Mouse (Mus musculus) fibroblast of lung, adult 2 months (primary cell): ENCODE measurements at regions not wholly inside any gene's neighbourhood (a gene's known extent, or its start where the extent isn't known, plus 50 kb on each side); places are given as distances from the start of the nearest gene placed in this dataset.

Experiments
- DNase-seq: peaks from one replicate; pipeline ENCODE4 v3.0.0-alpha.2; 2011; ENCODE audit warnings: low read depth

- DNase-seq = no peak
These were observed 219.4 kb downstream of the Pdcd6ip start for GRCm38 (mm10) chr9:113488651-113489050.

GRCm38 (mm10) chr9:113486494-113487081 lies 221.5 kb downstream of the Pdcd6ip start:
- no peak for DNase-seq

DNA sequence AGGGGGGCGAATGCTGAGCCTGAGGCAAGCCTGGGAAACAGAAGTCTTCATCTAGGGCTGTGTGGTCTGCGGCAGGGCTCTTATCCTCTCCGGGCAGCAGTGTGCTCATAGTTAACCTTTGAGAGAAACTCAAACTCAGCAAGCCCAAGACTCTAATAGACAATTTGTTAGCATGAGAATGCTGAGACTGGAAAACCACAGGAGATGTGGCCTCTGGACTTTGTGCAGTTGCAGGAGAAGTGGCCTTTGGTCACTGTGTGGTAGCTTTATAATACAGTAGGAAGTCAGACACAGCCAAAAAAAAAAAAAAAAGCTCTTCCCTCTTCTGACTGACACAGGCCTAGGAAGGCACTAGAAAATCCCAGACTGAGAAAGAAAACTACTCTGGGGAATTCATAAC lies 228.2 kb downstream of the Pdcd6ip start:
- DNase-seq = no peak

DNA sequence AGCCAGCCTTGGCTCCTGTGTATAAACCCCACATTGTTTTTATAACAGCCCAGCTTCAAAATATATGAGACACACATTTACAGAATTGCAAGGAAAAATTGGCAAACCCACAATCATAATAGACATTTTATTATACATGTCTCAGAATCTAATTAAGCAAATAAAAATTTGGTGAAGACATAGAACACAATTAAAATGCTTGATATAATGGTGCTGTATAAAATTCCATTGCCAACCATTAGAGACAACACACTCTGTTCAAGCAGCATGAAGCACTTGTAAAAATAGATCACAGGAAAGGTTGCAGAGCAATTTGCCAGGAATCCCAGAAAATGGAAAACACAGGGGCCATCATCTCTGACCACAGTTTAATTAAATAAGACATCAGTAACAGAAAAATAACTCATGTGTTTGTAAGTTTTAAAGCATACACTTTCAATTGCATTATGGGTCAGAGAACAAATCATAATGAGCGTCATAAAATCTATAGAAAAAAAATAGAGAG lies 229.2 kb downstream of the Pdcd6ip start:
- DNase-seq = no peak

DNA sequence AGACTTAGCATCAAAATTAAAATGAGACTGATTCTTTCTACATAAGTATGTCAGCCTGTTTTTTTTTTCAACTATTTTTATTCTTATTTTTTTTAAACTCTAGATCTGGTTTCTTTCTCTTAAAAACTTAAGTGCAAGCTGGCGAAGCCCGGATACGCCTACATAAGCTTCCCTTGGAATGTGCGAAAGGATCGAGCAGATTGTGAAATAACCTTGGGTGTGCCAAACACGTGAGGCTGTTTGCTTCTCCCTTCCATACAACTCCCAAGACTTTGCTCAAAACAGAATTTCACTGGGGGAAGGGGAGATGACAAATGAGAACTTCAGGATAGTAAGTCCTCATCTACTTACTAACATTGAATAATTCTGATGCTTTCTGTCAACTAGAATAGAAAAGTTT lies 236.3 kb downstream of the Pdcd6ip start:
- peak; percentile 46 for DNase-seq

GRCm38 (mm10) chr9:113462888-113463287 lies 245.2 kb downstream of the Pdcd6ip start:
- DNase-seq = no peak

- no peak for DNase-seq
These were observed 245.7 kb downstream of the Pdcd6ip start for GRCm38 (mm10) chr9:113462267-113462887.

DNA sequence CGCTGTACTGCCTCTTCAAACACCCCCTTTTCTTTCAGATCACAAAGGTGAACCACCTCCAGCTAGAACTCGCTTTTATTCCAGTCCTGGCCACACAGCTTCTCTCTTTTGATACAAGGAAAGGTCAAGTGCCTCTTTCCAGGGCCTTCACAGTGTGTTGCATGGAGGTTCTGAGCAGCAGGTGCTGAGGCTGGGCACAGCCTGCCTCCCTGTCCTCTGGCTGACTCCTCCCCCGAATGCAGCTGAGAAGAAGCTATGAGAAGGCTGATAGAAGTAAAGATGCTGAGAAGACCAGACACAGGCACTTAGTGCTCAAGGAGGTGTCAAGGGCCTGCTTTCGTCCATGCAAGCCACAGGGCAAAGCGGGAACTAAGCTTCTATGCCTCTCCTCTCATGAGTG lies 248.2 kb downstream of the Pdcd6ip start:
- no peak for DNase-seq

GRCm38 (mm10) chr9:113459221-113459620 lies 248.8 kb downstream of the Pdcd6ip start:
- no peak for DNase-seq

GRCm38 (mm10) chr9:113458741-113459154 lies 249.3 kb downstream of the Pdcd6ip start:
- no peak for DNase-seq

DNA sequence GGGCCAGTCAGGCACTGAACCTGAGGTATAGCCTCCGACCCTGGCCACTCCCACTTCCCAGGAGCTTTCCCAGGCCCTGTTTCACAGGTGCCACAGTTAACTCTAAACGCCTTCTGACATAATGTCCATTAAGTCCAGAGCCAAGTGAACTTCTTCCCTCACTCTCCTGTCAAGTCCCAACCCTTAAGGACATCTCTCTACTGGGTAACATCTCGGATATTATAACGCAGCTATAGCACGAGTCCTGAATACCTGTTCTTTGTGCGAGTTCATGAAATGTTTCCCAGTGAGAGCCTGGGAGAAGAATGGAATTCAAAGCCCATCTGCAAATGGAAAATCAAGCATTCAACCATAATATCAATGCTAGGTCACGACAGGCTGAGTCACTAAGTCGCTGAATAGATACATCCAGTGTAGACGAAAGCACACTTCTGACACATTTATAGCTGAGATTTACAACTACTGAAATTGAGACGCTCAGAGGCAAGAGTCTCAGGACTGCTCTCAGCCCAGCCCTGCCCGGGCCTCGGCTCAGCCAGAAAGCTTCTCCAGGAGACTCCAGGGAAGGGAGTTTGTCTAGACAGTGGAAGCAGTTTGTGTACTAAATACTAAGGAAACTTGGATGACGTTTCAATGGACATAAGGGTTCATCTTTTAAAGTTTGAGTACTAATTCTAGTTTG lies 250.7 kb downstream of the Pdcd6ip start:
- DNase-seq = no peak

- DNase-seq = no peak
These were observed 252.5 kb downstream of the Pdcd6ip start for GRCm38 (mm10) chr9:113455577-113455976.

GRCm38 (mm10) chr9:113453231-113453630 lies 254.8 kb downstream of the Pdcd6ip start:
- DNase-seq = no peak

- peak; percentile 40 for DNase-seq
These were observed 266.2 kb downstream of the Pdcd6ip start for GRCm38 (mm10) chr9:113441770-113442411.

GRCm38 (mm10) chr9:113438394-113438793 lies 269.7 kb downstream of the Pdcd6ip start:
- no peak for DNase-seq

GRCm38 (mm10) chr9:113435921-113436320 lies 272.1 kb downstream of the Pdcd6ip start:
- no peak for DNase-seq

- no peak for DNase-seq
These were observed 274.6 kb downstream of the Pdcd6ip start for GRCm38 (mm10) chr9:113433424-113433823.

DNA sequence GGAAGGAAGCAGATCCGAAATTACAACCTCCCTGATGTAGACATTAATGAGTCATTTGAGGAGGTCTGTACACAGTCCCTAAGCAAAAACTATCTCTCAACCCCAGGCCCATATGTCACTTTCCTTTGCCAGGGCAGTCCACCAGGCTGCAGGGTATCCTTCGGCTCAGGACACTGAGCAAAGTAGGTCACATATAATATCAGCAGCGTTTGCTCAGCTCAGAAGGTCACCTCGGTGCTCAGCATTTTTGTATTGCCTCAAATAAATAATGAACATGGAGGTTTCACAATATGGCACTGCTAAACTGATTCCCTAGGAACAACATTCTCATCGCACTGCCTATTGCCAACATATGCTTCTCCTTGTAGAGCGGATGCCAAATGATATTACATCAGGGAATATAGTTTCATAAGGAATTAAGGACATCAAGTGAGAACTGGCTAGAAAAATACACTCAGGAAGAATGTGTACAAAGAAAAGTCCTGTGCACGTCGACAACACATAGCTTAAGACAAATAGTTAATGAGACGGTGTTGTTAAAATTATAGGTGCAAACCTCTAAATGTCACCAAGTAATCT lies 275.4 kb downstream of the Pdcd6ip start:
- DNase-seq = no peak

GRCm38 (mm10) chr9:113430411-113430810 lies 277.6 kb downstream of the Pdcd6ip start:
- no peak for DNase-seq

GRCm38 (mm10) chr9:113427281-113427680 lies 280.8 kb downstream of the Pdcd6ip start:
- DNase-seq = no peak

- no peak for DNase-seq
These were observed 281.7 kb downstream of the Pdcd6ip start for GRCm38 (mm10) chr9:113426324-113426723.

DNA sequence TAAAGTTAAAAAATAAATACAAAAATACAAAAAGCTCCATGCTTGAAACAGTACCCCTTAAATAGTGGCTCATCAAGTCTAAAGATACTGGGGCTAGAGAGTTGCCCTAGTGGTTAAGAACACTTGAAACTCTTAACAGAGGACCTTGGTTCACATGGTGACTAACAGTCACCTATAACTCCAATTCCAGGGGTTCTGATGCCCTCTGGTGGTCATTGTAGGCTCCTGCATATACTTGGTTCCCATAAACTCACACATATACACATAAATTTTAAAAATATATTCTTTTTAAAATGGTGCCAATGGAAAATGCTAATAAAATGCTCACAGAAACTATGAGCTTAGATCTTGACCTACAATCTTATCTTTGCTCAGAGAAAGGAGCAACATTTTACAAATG lies 286.4 kb downstream of the Pdcd6ip start:
- no peak for DNase-seq
